Mouse (Mus musculus): ENCODE data around the gene Agap3. TPM values are rescaled to one million over a fixed set of nuclear protein-coding genes. Genes with fewer than 3 reads are reported as not detected.

Gene Agap3
- total RNA-seq, 2 experiments from 2014 or later = 59.6 to 63.2 TPM

- intact Hi-C loops (cut with DNase I) = no loop called here
- no peak for DNase-seq
These were observed 21.1 kb downstream of the Agap3 start for GRCm38 (mm10) chr5:24472884-24473619.

GRCm38 (mm10) chr5:24474025-24474722 is 22.2 kb downstream of the Agap3 start:
- no peak for DNase-seq
- intact Hi-C loops (cut with DNase I) = no loop called here

- no peak for DNase-seq
- intact Hi-C loops (cut with DNase I) = no loop called here
These were observed 22.8 kb downstream of the Agap3 start for GRCm38 (mm10) chr5:24474723-24475261.

GRCm38 (mm10) chr5:24475476-24476241 is 23.7 kb downstream of the Agap3 start:
- DNase-seq = no peak
- intact Hi-C loops (cut with DNase I) = no loop called here

- no peak for DNase-seq
- intact Hi-C loops (cut with DNase I) = no loop called here
These were observed 25.9 kb downstream of the Agap3 start for GRCm38 (mm10) chr5:24477909-24478308.

GRCm38 (mm10) chr5:24481647-24482046 is 29.7 kb downstream of the Agap3 start:
- intact Hi-C loops (cut with DNase I) = loop anchor here (5.0 kb wide), 1 partner anchor 51 kb away; no protein-coding TSS in a partner anchor
- peak in 1 of 2 experiments; percentile 43 for DNase-seq

- DNase-seq = no peak
- intact Hi-C loops (cut with DNase I) = loop anchor here (5.0 kb wide), 1 partner anchor 50 kb away; no protein-coding TSS in a partner anchor
These were observed 30.5 kb downstream of the Agap3 start for GRCm38 (mm10) chr5:24482247-24483079.

GRCm38 (mm10) chr5:24483326-24483725 is 31.3 kb downstream of the Agap3 start:
- DNase-seq = peak in 1 of 2 experiments; percentile 52
- intact Hi-C loops (cut with DNase I) = loop anchor here (5.0 kb wide), 1 partner anchor 49 kb away; no protein-coding TSS in a partner anchor

GRCm38 (mm10) chr5:24484963-24485362 is 33.0 kb downstream of the Agap3 start:
- no peak for DNase-seq
- intact Hi-C loops (cut with DNase I) = loop anchor here (5.0 kb wide), 1 partner anchor 47 kb away; no protein-coding TSS in a partner anchor

GRCm38 (mm10) chr5:24486097-24486496 is 34.1 kb downstream of the Agap3 start:
- DNase-seq = peak; percentile 85 to 90
- intact Hi-C loops (cut with DNase I) = no loop called here

GRCm38 (mm10) chr5:24486738-24487137 is 34.8 kb downstream of the Agap3 start:
- no peak for DNase-seq
- intact Hi-C loops (cut with DNase I) = no loop called here

GRCm38 (mm10) chr5:24490413-24490920 is 38.5 kb downstream of the Agap3 start:
- no peak for DNase-seq
- intact Hi-C loops (cut with DNase I) = no loop called here

GRCm38 (mm10) chr5:24492546-24493285 is 40.7 kb downstream of the Agap3 start:
- intact Hi-C loops (cut with DNase I) = no loop called here
- no peak for DNase-seq

GRCm38 (mm10) chr5:24495019-24495418 is 43.0 kb downstream of the Agap3 start:
- intact Hi-C loops (cut with DNase I) = no loop called here
- DNase-seq = no peak

- intact Hi-C loops (cut with DNase I) = no loop called here
- DNase-seq = no peak
These were observed 44.8 kb downstream of the Agap3 start for GRCm38 (mm10) chr5:24496756-24497155.

- intact Hi-C loops (cut with DNase I) = no loop called here
- DNase-seq = no peak
These were observed 45.5 kb downstream of the Agap3 start for GRCm38 (mm10) chr5:24497526-24497925.

- intact Hi-C loops (cut with DNase I) = no loop called here
- no peak for DNase-seq
These were observed 47.1 kb downstream of the Agap3 start for GRCm38 (mm10) chr5:24499113-24499512.

- intact Hi-C loops (cut with DNase I) = no loop called here
- no peak for DNase-seq
These were observed 48.9 kb downstream of the Agap3 start for GRCm38 (mm10) chr5:24500851-24501250.

- intact Hi-C loops (cut with DNase I) = no loop called here
- no peak for DNase-seq
These were observed 50.8 kb downstream of the Agap3 start for GRCm38 (mm10) chr5:24502786-24503185.

Measured in gastrocnemius, postnatal 36 days (tissue).